Mouse (Mus musculus): ENCODE measurements around the gene Gm3952.

The Gm3952 gene

DNA sequence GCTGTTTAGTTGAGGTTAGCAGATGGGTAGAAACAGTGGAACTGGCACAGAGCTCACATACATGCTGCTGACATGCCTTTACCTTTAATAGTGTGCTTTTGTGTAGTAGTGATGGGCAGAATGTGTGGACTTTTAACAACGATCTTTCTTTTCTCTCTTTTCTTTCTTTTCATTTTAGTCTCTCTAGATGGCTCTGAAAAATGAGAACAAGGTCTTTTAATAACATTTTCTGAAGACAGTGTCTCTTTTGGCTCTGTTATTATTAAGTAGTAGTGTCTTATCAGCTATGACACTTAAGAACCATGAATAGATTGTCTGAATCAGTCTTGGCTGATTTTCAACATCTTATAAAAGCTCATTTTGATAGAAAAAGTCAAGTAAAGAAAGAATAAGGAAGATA is at the start of gene Gm3952:
Gene Gm3952 (minus strand): TSS at position 101 of the 400 bp plus-strand sequence.
- no peak for DNase-seq (ENCODE audit: low spot score)

DNA sequence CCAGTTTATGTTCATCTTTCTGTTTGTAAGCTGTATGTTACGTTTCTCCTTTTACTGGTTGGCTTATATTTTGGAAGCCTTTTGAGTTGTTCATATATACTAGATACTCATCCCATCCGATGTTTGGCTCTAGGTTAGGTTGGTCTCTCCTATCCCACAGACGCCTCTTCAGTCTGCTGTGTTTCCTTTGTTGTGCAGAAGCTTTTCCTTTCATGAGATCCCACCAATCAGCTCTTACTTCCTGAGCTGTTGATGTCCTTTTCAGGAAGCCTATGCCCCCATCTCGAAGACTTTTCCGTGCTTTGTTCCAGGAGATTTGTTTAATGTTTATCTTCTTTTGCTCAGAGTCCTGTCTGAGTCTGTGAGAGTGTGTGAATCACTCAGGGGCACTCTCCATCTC is 45.3 kb upstream of the Gm3952 start:
- DNase-seq (ENCODE audit: low spot score): no peak

DNA sequence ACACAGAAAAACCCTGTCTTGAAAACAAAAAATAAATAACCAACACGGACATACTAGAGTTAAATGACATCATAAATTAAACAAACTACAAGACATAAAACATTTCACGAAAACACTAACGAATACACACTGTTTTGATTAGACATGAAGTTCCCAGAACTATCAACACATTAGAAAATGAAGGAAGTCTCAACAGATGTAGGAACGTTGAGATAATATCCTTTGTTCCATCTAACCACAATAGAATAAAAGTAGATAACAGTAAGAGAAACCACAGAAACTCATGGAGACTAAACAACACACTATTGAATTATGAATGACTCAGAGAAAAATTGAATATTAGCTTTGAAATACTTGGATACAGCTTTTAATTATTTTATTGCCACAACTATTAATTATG is 14.0 kb upstream of the Gm3952 start:
- DNase-seq (ENCODE audit: low spot score): no peak

DNA sequence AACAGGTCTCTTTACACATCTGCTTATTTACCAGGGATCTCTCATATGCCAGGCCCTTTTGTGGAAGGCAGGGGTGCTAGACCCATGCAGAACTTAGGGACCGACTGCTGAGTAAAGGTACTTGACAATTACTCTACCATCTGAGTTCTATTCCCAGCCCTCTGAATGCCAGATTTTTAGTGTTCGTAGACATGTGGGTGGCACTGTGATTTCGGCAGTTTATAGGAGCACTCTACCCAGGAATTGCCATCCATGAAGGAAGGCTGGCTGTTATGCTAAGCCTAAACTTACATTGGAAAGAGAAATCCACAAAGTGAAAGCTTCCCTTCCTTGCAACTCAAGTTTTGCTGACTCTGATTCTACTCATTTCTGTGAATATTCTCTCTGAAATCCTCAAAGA is 62.8 kb downstream of the Gm3952 start:
- no peak for DNase-seq (ENCODE audit: low spot score)

DNA sequence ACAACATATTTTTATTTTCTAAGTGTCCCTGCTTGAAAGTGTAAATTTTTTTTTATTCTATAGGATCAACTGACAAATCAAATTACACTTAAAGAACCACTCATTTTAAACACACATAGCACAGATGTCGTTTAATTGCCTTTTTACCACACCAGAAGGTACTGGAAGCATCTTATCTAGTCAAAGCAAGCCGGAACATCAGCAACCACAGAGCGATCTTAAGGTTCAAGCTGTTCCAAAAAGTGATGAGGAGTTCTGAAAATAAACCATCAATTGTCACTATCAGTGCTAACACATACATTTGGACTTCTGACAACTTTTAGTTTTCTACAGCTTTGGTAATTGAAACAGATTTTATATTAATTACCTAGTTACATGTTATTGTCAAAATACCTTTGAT is 64.4 kb downstream of the Gm3952 start:
- DNase-seq (ENCODE audit: low spot score): no peak

DNA sequence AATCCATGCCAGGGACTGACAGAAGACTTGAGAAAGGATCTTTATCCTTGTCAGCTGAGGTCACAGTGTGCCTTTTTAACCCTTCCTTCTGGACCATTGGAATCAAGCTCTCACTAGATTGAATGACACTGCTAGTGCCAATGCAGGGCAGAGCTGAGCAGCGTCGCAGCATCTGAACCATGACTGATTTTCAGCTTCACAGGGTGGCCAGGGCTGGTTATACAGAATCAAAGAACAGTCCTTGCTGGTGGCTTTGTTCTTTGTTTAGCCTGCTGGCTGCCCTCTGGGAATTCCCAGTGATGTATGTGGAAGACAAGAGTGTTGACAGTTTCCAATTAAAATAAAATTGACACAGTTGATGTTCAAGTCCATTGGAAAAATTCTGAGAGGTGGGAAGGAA is 66.2 kb downstream of the Gm3952 start:
- DNase-seq (ENCODE audit: low spot score): peak; percentile 31

DNA sequence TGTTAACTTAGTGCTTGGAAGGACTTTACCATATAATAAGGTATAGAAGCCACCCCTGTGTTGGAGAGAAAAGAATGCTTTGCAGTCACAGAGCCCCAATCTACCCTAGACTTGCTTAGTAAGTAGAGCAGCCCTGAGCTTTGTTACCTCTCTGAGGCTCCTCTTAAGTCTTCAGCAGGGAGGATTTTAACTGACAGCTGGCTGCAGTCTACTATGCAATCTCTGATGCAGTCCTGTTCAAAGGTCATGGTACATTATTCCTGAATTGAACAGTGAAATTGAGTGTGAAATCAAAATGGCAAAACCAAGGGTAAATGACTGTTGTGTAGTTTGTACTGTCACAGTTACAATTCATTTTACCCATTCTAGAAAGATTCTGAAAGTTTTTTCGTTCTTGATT is 71.3 kb downstream of the Gm3952 start:
- no peak for DNase-seq (ENCODE audit: low spot score)

DNA sequence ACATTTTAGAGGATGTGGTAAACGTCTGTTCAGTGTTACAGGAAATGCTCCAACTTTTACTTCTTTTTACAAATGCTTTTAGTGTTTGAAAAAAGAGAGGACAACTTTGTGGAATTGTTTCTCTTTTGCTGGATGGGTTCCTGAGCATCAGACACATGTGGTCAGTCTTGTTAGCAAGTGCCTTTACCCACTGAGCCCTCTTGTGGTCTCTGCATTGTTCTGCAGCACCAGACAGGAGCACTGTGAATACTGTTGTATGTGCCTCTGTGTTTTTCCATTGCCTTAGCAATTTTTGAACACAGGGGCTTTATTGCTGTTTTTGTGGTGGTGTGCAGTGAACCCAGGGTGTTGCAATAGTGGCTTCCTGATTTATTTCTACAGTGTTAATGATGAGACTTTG is 73.7 kb downstream of the Gm3952 start:
- peak; percentile 66 for DNase-seq (ENCODE audit: low spot score)

DNA sequence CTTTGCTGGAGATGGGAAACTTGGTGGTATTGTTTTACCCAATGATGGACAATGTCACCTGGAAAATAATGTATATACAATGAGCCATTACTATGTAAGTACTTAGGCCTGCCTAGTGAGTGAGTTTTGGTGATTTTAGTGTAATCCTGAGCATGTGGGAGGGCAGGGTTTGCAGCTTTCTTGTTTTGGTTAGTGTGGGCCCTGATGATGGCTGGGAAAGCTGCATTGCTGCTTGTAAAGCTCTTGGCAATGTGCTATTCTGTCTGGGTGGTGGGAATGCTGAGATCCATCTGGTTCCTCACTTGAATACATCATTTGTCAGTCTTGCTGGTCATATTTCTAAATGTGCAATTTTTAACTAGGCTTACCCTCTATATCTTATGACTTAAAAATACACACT is 82.3 kb downstream of the Gm3952 start:
- no peak for DNase-seq (ENCODE audit: low spot score)

DNA sequence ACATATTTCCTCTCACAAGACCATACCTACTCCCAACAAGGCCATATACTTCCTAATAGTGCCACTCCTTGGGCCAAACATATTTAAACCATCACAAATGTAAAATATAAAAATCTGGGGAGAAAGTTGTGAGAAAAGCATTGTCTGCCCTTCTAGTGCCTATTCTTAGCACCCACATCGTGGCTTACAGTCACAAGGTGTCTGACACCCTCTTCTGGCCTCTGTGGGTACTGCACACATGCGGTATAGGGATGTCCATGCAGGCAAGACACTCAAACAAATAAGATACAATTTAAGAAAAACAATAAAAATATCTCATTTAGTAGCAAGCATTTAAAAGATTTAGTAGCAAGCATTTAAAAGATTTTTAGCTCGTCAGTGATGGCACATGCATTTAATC is 89.2 kb downstream of the Gm3952 start:
- DNase-seq (ENCODE audit: low spot score): peak; percentile 79

DNA sequence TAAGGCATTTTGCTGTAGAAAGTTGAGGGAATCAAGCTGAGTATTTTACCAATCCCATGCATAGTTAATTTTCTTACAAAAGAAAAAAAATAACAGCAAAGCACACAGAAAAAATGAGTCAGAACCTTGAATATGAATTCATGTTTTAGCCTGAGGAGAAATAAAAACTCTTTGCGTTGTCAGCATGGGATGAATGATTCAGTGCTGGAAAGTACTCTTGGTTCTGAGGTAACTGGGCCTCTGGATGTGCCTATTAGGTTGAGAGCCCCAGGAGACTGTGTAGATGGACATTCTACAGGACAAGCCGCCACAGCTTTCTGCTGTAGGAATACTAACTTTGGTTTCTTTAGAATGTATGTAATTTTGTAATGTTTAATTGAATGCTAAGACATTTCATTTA is 93.7 kb downstream of the Gm3952 start:
- no peak for DNase-seq (ENCODE audit: low spot score)

DNA sequence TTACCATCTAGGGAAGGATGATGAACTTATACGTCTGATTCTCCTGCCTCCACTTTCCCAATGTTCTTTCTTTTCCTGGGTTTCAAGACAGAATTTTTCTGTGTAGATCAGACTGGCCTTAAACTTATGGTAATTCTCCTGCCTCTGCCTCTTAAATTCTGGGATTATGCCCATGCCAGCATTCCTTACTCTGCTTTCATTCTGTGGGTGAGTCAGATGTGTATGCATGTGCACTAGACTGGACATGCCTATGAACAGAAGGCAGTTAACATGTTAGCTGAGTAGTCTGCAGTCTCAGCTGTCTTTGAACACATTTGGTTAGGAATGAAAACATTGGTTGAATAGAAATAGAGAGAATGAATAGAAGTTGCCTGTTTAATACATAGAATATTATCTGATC is 94.1 kb downstream of the Gm3952 start:
- DNase-seq (ENCODE audit: low spot score): no peak

DNA sequence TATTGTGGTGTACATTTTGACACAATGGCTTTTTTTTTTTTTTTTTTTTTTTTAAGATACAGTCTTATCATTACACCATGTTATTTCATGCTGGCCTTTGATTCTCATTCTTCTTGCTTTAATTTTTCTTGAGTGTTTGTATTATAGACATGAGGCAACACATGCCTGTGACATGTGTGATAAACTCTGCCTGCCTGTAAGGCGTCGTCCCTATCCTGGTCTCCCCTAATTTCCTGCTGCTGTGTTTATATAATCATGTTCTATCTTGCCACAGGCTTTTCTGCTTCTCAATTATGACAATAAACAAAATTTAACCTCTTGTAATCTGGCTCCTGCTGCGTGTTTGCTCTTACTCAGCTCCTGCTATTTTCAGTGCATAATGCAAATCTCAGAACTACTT is 100.5 kb downstream of the Gm3952 start:
- DNase-seq (ENCODE audit: low spot score): no peak

DNA sequence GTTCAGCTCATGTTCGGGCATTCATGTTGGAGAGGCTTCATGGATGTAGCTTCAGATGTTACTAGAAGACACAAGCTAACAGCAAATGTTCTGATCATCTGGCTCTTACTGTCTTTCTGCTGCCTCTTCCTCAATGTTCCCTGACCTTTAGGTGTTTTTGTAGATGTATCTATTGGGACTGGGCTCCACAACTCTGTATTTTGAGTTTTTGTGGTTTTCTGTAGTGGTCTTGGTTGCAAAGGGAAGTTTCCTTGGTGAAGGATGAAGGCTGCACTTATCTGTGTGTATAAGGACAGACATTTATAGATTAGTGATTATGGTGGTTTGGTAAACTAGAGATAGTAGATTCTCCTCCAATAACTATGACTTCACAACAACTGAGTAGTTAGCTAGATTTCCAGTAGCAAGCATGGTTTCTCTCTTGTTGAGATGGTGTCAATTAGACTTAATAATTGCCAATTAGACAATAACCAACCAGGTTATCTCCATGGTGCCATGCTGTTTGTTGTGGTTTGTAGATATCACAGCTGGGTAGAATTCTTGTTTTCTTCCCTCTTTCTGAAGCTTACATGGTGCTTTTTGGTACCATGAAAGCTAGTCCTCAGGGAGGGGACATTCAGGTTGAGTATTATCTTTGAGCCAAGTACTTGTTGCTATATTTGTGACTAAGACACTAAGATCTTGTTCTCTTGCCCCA is 101.6 kb downstream of the Gm3952 start:
- no peak for DNase-seq (ENCODE audit: low spot score)
